Mouse (Mus musculus) layer of hippocampus, postnatal 25 days (tissue): Measurements from ENCODE around the gene Gm6337. TPM values are rescaled to one million over a fixed set of nuclear protein-coding genes. Genes with fewer than 3 reads are reported as not detected.
"Not testable (repeated sequence)": the region's sequence is repeated elsewhere in the genome, so short reads cannot be mapped to it uniquely, and the experiment has no call there.

Experiments
- DNase-seq, 2 experiments: peaks; one replicate each; pipeline ENCODE4 v3.0.0; 2022; ENCODE audit warnings: mixed read lengths in 2 of 2, low spot score in 1 of 2; ENCODE audit errors: extremely low spot score in 1 of 2
- total RNA-seq, 2 experiments: library from RNA; stranded (reverse); gene quantifications; 2 replicates each; pipeline ENCODE4 v1.2.3; 2021

Gm6337 gene
- not detected for total RNA-seq

GRCm38 (mm10) chr14:6058167-6058566, at the start of gene Gm6337:
Gene Gm6337, minus strand, starts transcription at chr14:6058267.
- not testable (repeated sequence) for DNase-seq

- DNase-seq, result not testable (repeated sequence)
Observed at GRCm38 (mm10) chr14:6107500-6107899, 49.4 kb upstream of the Gm6337 start.

- DNase-seq, result not testable (repeated sequence)
Observed at GRCm38 (mm10) chr14:6093842-6094241, 35.8 kb upstream of the Gm6337 start, which contains the start of gene Gm8206. Gene Gm8206, minus strand, starts transcription at chr14:6093942.

Other genes starting within 250 kb of the Gm6337 start
- gene Gm3424, start 227.9 kb downstream of the Gm6337 start, total RNA-seq, result not detected
- 1 to 10 TPM in 1 of 2 experiments, under 1 TPM in 1; 0.98 to 1.1 TPM for gene Gm8237, start 177.9 kb downstream of the Gm6337 start, total RNA-seq
- 1 to 10 TPM; 1.1 TPM for gene Gm3248, start 96.5 kb downstream of the Gm6337 start, total RNA-seq
- not detected for gene Gm3453, start 79.1 kb downstream of the Gm6337 start, total RNA-seq
- under 1 TPM; 0.34 to 0.42 TPM for gene Gm8206, start 35.7 kb upstream of the Gm6337 start, total RNA-seq
- gene Gm3468, start 50.4 kb upstream of the Gm6337 start, total RNA-seq, result 1 to 10 TPM in 1 of 2 experiments, under 1 TPM in 1; 0.66 to 1.5 TPM
- gene Gm3476, start 67.5 kb upstream of the Gm6337 start, total RNA-seq, result not detected
- gene Gm21560, start 161.0 kb upstream of the Gm6337 start, total RNA-seq, result 1 to 10 TPM; 1.0 to 1.2 TPM
- 1 to 10 TPM; 1.9 to 2.8 TPM for gene Gm3411, start 229.0 kb upstream of the Gm6337 start, total RNA-seq
- gene Gm21103, start 246.6 kb upstream of the Gm6337 start, total RNA-seq, result not detected